Mouse (Mus musculus) stomach, postnatal 0 days (tissue): Measurements from ENCODE around the gene Ddx47.

Experiments used
- CTCF ChIP-seq: IDR thresholded peaks from 2 replicates; pipeline ENCODE4 v1.5.1; 2016; ENCODE audit warnings: antibody characterized with exemption, low read depth, mild to moderate bottlenecking, moderate library complexity
- EP300 ChIP-seq: optimal IDR thresholded peaks from 2 replicates; pipeline ENCODE3; 2016; ENCODE audit warnings: antibody characterized with exemption

DNA sequence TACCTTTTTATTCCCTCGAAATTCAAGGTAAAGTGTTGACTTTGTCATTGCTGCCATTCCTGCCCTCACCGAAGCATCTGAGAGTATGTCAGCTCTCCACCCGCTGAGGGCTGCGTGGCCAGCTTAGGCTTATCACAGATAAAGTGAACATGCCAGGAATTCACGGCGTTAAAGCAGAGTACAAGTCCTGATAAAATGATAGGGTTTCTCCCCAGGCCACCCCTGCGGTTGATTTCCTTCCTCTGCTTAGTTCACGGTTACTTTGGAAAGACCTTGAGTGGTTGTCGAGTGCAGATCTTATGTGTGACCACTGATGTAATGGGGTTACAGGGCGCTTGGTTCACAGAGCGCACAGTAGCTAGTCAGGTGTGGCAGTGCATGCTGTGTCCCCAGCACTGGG is 5.8 kb downstream of the Ddx47 start:
- TF ChIP-seq EP300: no peak
- no peak for TF ChIP-seq CTCF
